Mouse (Mus musculus) adipocyte (in vitro differentiated cells): ENCODE data around the gene Ptpn3.
A peak's percentile ranks its signal among the peaks of the same experiment; 100 is the strongest.

Source experiments
- DNase-seq: peaks from one replicate; pipeline ENCODE4 v3.0.0-alpha.2; 2016; ENCODE audit warnings: low spot score

The Ptpn3 gene

GRCm38 (mm10) chr4:57168277-57168676, 133.4 kb downstream of the Ptpn3 start:
- DNase-seq: no peak

- peak; percentile 38 for DNase-seq
Observed at GRCm38 (mm10) chr4:57166922-57167870, 134.4 kb downstream of the Ptpn3 start.

- DNase-seq: no peak
Observed at GRCm38 (mm10) chr4:57165654-57166053, 136.0 kb downstream of the Ptpn3 start.

- no peak for DNase-seq
Observed at GRCm38 (mm10) chr4:57164578-57165210, 136.9 kb downstream of the Ptpn3 start.

DNA sequence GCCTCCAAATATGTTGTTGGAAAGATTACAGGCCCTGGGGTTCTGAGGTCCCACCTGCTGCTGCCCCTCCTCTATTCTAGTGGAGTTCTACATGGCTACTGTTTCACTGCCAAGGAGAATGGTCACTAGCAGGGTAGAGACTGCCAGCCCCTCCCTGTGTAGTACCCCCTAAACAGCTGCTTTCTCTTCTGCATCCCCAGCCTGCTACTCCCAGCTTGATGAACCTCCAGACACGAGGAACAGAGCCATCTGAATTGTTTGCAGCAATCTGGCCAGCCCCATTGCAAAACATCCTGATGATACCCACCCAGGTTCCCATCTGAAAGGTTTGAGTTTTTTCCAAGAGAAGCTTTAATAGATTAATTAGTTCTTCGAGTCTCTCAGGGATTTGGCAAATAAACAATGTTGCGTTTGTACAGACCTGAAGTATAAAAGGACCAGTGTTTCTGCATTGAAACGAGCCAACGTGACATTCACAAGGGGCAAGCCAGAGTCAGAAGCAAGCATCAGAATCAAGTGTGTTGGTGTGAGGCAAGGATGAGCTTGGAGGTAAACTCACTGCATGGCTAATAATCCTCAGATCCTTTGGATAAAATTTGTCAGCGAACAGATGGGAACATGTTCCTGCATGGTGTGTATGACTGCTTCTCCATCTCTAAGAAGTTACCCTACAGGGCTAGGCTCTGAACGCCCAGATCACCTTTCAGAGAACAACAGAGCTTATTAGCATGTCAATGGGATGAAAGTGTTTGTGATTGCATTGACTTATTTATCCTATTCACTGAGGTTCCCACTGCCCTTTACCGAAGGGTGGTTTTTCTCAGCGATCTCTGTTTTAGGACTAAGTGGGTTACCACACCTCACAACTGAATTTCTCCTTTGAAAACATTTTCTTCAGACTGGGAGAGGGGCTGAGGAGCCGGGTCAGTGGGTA, 138.6 kb downstream of the Ptpn3 start:
- no peak for DNase-seq

- DNase-seq: no peak
Observed at GRCm38 (mm10) chr4:57160571-57160970, 141.1 kb downstream of the Ptpn3 start.

- DNase-seq: peak; percentile 20
Observed at GRCm38 (mm10) chr4:57156549-57157169, 145.0 kb downstream of the Ptpn3 start.

- DNase-seq: peak; percentile 50
Observed at GRCm38 (mm10) chr4:57153838-57154237, 147.8 kb downstream of the Ptpn3 start.

GRCm38 (mm10) chr4:57153068-57153835, 148.4 kb downstream of the Ptpn3 start:
- peak; percentile 58 for DNase-seq

DNA sequence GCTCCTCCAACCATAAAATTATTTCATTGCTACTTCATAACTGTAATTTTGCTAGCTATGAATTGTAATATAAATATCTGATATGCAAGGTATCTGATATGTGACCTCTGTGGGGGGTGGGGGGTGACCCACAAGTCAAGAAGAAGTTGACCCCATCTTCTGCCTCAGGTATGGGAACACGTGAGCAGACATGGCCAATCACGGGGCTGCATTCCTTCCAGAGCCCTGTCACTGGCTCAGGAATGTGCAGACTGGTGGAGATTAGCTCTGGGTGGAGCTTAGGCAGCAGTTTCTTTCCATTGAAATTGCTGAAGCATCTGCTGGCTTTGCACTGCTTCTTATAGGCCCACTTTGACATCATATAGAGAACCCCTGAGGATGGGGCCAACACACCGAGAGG, 153.5 kb downstream of the Ptpn3 start:
- no peak for DNase-seq

DNA sequence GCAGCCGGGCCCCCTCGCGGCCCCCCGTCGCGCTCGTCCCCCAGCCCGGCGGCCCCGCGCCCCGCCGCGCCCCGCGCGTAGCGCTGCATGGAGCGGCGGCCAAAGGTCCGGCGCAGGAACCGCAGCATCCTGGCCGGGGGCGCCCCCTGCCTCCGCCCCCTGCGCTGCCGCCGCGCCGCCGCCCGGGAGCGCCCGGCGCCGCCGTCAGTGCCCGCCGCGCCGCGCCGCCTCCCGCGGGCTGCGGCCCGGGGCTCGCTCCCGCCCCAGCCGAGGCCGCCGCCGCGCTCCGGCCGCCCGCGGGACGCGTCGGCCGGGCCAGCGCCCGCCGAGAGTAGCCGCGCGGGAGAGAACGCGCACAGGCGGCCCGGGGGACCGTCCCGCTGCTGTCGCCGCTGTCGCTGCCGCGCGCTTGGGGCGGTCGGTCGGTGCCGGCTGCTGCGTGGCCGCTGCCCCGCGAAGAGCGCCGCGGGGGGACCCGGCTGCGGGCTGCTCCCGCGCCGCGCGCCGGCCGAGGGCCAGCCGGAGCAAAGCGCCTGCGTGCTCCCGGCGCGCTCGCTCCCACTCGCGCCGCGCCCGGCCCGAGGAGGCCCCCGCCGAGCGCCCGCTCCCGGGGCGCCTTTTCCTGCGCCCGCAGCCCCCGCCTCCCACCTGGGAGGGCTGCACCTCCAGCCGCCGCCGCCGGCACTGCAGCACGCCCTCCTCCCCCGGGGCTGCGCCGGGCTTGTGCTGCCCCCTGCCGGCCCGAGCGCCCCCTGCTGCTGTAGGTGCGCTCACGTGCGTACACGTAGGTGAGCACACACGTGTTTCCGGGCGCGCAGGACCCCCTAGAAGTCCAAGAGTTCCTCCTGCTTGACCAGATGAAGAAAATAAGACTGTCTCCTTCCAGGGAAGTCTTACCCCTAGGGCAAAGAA, 158.4 kb downstream of the Ptpn3 start, which contains the start of gene Epb41l4b:
Gene Epb41l4b, minus strand, starts transcription at position 412 of the 912 bp plus-strand sequence.
- no peak for DNase-seq

- no peak for DNase-seq
Observed at GRCm38 (mm10) chr4:57142374-57143025, 159.1 kb downstream of the Ptpn3 start.

- no peak for DNase-seq
Observed at GRCm38 (mm10) chr4:57141908-57142361, 159.7 kb downstream of the Ptpn3 start.

GRCm38 (mm10) chr4:57140992-57141717, 160.5 kb downstream of the Ptpn3 start:
- DNase-seq: no peak
